Mouse (Mus musculus) kidney, adult 2 months (tissue): ENCODE data around the gene Zdhhc7. TPM values are rescaled to one million over a fixed set of nuclear protein-coding genes. Genes with fewer than 3 reads are reported as not detected.

Source experiments
- DNase-seq: peaks from one replicate; pipeline ENCODE4 v3.0.0; 2021
- H3K27ac ChIP-seq: fragments of 200-500 bp; 2 replicates; pipeline ENCODE4 v1.5.1; 2012; ENCODE audit warnings: low read depth, low read length, control low read depth, inconsistent platforms; ENCODE audit not compliant: insufficient read depth
- H3K27me3 ChIP-seq: fragments of 200-500 bp; replicated peaks from 2 replicates; pipeline ENCODE4 v1.6.1; 2012; ENCODE audit warnings: mild to moderate bottlenecking, moderate library complexity, low read length, inconsistent platforms; ENCODE audit not compliant: control insufficient read depth, insufficient read depth
- H3K36me3 ChIP-seq: fragments of 200-500 bp; 2 replicates; pipeline ENCODE4 v1.6.1; 2012; ENCODE audit warnings: mild to moderate bottlenecking, moderate library complexity, low read length, inconsistent platforms; ENCODE audit not compliant: control insufficient read depth, insufficient read depth
- H3K4me1 ChIP-seq: fragments of 200-500 bp; 2 replicates; pipeline ENCODE4 v1.6.1; 2011; ENCODE audit warnings: low read length; ENCODE audit not compliant: control insufficient read depth, insufficient read depth
- H3K4me3 ChIP-seq: fragments of 200-500 bp; 2 replicates; pipeline ENCODE4 v1.5.1; 2011; ENCODE audit warnings: mild to moderate bottlenecking, low read depth, low read length, control low read depth; ENCODE audit not compliant: insufficient read depth
- CTCF ChIP-seq: fragments of 200-500 bp; conservative IDR thresholded peaks from 2 replicates; pipeline ENCODE4 v1.5.1; 2011; ENCODE audit warnings: low read depth, mild to moderate bottlenecking, control low read depth, low read length, moderate library complexity, mixed read lengths; ENCODE audit not compliant: insufficient read depth, insufficient read length
- POLR2A ChIP-seq: fragments of 200-500 bp; IDR thresholded peaks from one replicate; pipeline ENCODE4 v1.6.1; 2011; ENCODE audit warnings: low read depth, low read length, control low read depth
- WGBS: fragments of 180-500 bp; shearing (Covaris S2); methylation state at CpG from one replicate; pipeline ENCODE4 v1.1.7; 2018; 5-methylcytosine and 5-hydroxymethylcytosine counted together
- polyA plus RNA-seq: library from polyadenylated mRNA; depleted of rRNA; stranded (reverse); fragments of >200 nt; gene quantifications from 2 replicates; pipeline ENCODE4 v1.2.3, GENCODE M21; 2012

Gene Zdhhc7
- polyA plus RNA-seq, 1 experiment = 58.7 TPM

DNA sequence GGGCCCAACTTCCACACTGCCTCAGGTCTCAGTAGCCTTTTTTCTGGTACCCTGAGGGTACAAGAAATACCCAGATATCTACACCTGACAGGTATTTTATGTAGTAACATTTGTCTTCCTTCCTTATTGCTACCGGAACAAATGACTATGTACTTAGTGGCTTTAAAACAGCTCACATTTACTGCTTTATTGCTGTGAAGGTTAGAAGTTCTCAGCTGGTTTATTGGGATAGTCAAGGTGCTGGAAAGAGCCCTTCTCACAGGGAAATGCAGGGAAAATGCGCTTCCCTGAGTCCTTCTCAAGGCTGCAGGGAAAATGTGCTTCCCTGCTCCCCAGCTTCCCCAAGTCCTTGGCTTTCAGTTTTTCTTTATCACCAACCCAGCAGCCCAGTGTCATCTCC, 37.7 kb upstream of the Zdhhc7 start:
- no peak overlapping the region for H3K4me3 ChIP-seq
- no peaks in the 10 kb centered on the region for H3K4me1 ChIP-seq
- DNase-seq = no peak
- TF ChIP-seq POLR2A = no peak
- TF ChIP-seq CTCF = no peak
- 90% methylated on average over 2 of the region's 2 CpGs for WGBS
- H3K36me3 ChIP-seq = no peaks in the 10 kb centered on the region
- H3K27me3 ChIP-seq = no peaks in the 10 kb centered on the region
- H3K27ac ChIP-seq = no peak overlapping the region

DNA sequence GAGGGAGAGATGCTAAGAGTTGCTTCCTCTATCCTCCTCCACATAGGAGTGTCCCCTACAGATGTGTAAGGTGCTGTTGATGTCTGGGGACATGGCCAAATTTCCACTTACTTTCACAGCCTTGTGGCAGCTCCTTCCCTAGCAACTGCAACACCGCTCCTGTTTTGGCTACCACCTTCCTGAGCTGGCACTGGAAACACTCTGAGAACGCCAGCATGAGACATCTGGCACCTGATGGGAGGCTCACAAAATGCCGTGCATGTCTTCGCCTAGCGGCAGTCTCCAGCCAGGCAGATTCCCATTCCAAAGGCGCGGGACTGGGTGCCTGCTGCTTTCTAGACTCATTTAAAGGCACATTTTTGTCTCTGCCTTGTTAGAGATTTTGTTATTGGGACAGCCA, 35.3 kb upstream of the Zdhhc7 start:
- Histone ChIP-seq H3K36me3 (no peaks in the 10 kb centered on the region), H3K4me3 (no peak overlapping the region), H3K27ac (no peak overlapping the region), H3K27me3 (no peaks in the 10 kb centered on the region), H3K4me1 (no peaks in the 10 kb centered on the region)
- TF ChIP-seq POLR2A (no peak), CTCF (no peak)
- WGBS = 72% methylated on average over 7 of the region's 7 CpGs
- no peak for DNase-seq

DNA sequence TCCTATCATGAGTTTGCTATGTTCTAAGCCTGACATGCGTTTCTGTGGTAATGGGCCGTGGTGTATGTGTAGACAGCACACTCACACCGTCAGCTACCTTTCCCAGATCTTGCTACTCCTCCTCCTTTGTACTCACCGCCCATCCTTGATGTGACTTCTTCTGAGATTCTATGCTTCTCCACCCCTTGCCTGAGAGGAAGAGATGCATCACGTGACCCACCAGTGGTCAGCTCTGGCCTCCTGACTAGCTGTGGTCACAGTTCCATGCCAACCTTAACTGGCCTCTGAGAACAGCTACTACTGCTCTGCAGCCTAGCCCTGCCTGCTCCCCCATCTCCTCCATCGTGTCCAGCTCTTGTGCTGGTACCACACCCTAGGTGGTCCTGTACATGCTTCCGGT, 34.4 kb upstream of the Zdhhc7 start:
- Histone ChIP-seq H3K36me3 (no peaks in the 10 kb centered on the region), H3K4me1 (no peaks in the 10 kb centered on the region), H3K27ac (no peak overlapping the region), H3K4me3 (no peak overlapping the region), H3K27me3 (no peaks in the 10 kb centered on the region)
- 87% methylated on average over 7 of the region's 7 CpGs for WGBS
- no peak for TF ChIP-seq POLR2A
- no peak for TF ChIP-seq CTCF
- DNase-seq = no peak

- 70% methylated on average over 7 of the region's 7 CpGs for WGBS
- peak; percentile 77 for DNase-seq
Observed at GRCm38 (mm10) chr8:120133169-120133568, 31.9 kb upstream of the Zdhhc7 start.

DNA sequence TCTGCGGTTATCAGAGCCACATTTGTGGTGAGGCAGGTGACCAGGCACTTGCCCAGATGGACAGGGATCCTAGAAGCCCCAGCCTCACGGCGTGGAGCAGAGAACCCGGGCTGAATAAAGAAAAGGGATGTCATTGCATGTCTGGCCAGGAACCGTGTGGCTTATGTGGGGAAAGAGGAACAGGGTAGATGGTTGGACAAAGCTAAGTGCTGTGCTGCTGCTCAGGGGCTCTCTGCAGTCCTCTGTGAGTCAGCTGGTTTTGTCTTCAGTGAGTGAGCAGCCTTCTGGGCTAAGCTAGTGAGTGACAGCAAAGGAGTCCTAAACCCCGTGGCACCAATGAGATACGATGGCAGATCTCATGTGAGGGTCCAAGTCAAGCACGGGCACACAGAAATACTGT, 29.9 kb upstream of the Zdhhc7 start:
- Histone ChIP-seq H3K4me1 (no peaks in the 10 kb centered on the region), H3K36me3 (no peaks in the 10 kb centered on the region), H3K4me3 (no peak overlapping the region), H3K27ac (no peak overlapping the region), H3K27me3 (no peaks in the 10 kb centered on the region)
- no peak for DNase-seq
- TF ChIP-seq POLR2A (no peak), CTCF (no peak)
- WGBS = 88% methylated on average over 8 of the region's 8 CpGs

More at GRCm38 (mm10) chr8:120133169-120133568, 31.9 kb upstream of the Zdhhc7 start:
- TF ChIP-seq POLR2A = no peak
- no peak for TF ChIP-seq CTCF
- Histone ChIP-seq H3K36me3 (no peaks in the 10 kb centered on the region), H3K27ac (no peak overlapping the region), H3K27me3 (no peaks in the 10 kb centered on the region), H3K4me3 (no peak overlapping the region), H3K4me1 (no peaks in the 10 kb centered on the region)

DNA sequence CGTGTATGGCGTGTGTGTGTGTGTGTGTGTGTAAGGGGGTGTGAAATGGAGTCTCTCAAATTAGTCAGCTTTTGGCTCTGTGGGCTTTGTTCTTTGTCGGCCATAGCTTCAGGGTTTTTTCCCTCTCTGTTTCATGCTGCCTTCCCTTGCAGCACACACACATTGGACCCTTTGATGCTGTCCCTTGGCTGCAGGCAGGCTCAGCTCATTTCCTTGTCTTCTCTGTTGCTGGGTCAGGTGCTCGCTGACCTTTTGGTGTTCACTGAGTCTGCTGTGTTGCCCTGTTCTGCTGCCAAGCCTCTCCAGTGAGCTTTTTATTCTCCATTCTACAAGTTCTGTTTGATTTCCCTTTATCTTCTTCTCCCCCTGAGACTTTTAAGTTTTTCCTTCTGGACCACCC, 28.3 kb upstream of the Zdhhc7 start:
- no peaks in the 10 kb centered on the region for H3K4me1 ChIP-seq
- no peaks in the 10 kb centered on the region for H3K36me3 ChIP-seq
- no peak overlapping the region for H3K4me3 ChIP-seq
- TF ChIP-seq POLR2A (no peak), CTCF (no peak)
- H3K27ac ChIP-seq = no peak overlapping the region
- no peak for DNase-seq
- 70% methylated on average over 4 of the region's 4 CpGs for WGBS
- no peaks in the 10 kb centered on the region for H3K27me3 ChIP-seq

DNA sequence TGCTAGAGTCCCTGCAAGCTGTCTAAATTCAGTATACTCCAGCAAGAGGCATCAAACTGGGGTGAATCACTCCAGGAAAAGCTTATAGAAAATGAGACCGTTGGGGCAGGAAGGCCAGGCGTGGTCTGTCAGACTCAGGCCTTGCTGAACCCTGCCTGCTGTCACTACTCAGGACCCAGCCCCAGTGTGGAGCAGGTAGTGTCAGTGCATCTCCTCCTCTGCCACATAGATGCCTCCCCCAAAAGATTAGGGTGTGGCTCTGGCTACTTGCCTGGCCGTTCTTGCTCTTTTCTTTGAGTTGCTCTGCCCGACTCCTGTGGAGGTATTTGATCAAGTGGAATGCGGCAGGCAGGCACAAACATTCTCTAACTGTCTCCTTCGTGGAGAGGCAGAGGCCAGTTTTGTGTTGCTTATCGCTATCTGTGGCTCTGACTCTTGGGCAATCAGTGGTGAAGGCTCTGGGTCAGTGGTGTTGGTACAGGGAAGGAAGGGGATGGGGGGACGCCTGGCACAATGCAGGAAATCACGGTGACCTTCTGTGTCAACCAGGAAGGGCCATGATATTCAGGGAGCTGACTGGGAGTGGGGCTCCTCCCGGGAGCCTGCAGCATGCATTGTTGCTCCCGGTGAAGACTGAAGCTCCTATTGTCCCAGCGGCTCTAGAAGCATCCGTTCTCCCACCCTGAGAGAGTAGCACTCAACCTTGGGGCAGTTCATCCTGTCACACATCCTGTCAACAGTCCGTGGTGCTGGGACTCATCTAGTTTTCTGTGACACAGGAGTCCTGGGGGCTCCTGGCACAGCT, 25.3 kb upstream of the Zdhhc7 start:
- peak overlapping the region; percentile 61 for H3K27ac ChIP-seq
- H3K27me3 ChIP-seq = no peaks in the 10 kb centered on the region
- TF ChIP-seq POLR2A = no peak
- no peak for TF ChIP-seq CTCF
- no peak overlapping the region for H3K4me3 ChIP-seq
- 38% methylated on average over 14 of the region's 14 CpGs for WGBS
- H3K4me1 ChIP-seq = no peaks in the 10 kb centered on the region
- no peaks in the 10 kb centered on the region for H3K36me3 ChIP-seq
- DNase-seq = peak; percentile 62
